Mouse (Mus musculus): Measurements from ENCODE around the gene Hnrnpc. TPM values are rescaled to one million over a fixed set of nuclear protein-coding genes. Genes with fewer than 3 reads are reported as not detected.

Gene Hnrnpc
- polyA plus RNA-seq, 2 experiments, result 478 to 526 TPM

- 83% methylated on average over 1 of the region's 1 CpGs for WGBS
- Histone ChIP-seq H3K27ac (replicated peaks; ENCODE audit: low read depth, low read length) (no peak overlapping the region), H3K4me3 (replicated peaks; ENCODE audit: low read length) (no peak overlapping the region), H3K9me3 (ENCODE audit: control insufficient read depth, low read length) (no peaks in the 10 kb centered on the region), H3K9ac (ENCODE audit: low read depth, low read length, severe bottlenecking) (no peak overlapping the region), H3K4me1 (ENCODE audit: control insufficient read depth, insufficient read depth, low read length) (peaks cover 2% of the 10 kb centered on the region; the same call in 1 of the 2 replicates), H3K4me2 (replicated peaks; ENCODE audit: low read depth, low read length, severe bottlenecking) (no peak overlapping the region), H3K36me3 (ENCODE audit: control insufficient read depth, insufficient read depth, low read length) (peaks cover 65% of the 10 kb centered on the region), H3K27me3 (ENCODE audit: control insufficient read depth, insufficient read depth, low read length) (no peaks in the 10 kb centered on the region)
- ATAC-seq (ENCODE audit: low FRiP score, low read depth), result no peak
- no peak for DNase-seq (ENCODE audit: low spot score)
- no peak for TF ChIP-seq POLR2A (IDR thresholded peaks at IDR 0.05; ENCODE audit: borderline replicate concordance, extremely low read depth, insufficient read depth, insufficient read length)
Measured at GRCm38 (mm10) chr14:52094533-52094932, 9.3 kb downstream of the Hnrnpc start.

- no peak for DNase-seq (ENCODE audit: low spot score)
Measured at GRCm38 (mm10) chr14:52083083-52083482, 20.7 kb downstream of the Hnrnpc start.

GRCm38 (mm10) chr14:52071599-52072137 lies 32.2 kb downstream of the Hnrnpc start:
- no peak for TF ChIP-seq POLR2A (IDR thresholded peaks at IDR 0.05; ENCODE audit: borderline replicate concordance, extremely low read depth, insufficient read depth, insufficient read length)
- H3K4me1 ChIP-seq (ENCODE audit: control insufficient read depth, insufficient read depth, low read length), result no peaks in the 10 kb centered on the region
- peaks cover 50% of the 10 kb centered on the region for H3K36me3 ChIP-seq (ENCODE audit: control insufficient read depth, insufficient read depth, low read length)
- H3K4me2 ChIP-seq (replicated peaks; ENCODE audit: low read depth, low read length, severe bottlenecking), result no peak overlapping the region
- no peak for DNase-seq (ENCODE audit: low spot score)
- no peaks in the 10 kb centered on the region for H3K27me3 ChIP-seq (ENCODE audit: control insufficient read depth, insufficient read depth, low read length)
- WGBS, result 93% methylated on average over 15 of the region's 15 CpGs
- H3K9ac ChIP-seq (ENCODE audit: low read depth, low read length, severe bottlenecking), result no peak overlapping the region
- H3K9me3 ChIP-seq (ENCODE audit: control insufficient read depth, low read length), result no peaks in the 10 kb centered on the region
- H3K27ac ChIP-seq (replicated peaks; ENCODE audit: low read depth, low read length), result no peak overlapping the region
- H3K4me3 ChIP-seq (replicated peaks; ENCODE audit: low read length), result no peak overlapping the region
- ATAC-seq (ENCODE audit: low FRiP score, low read depth), result no peak

More at GRCm38 (mm10) chr14:52083083-52083482, 20.7 kb downstream of the Hnrnpc start:
- Histone ChIP-seq H3K4me1 (ENCODE audit: control insufficient read depth, insufficient read depth, low read length) (no peaks in the 10 kb centered on the region), H3K4me2 (replicated peaks; ENCODE audit: low read depth, low read length, severe bottlenecking) (no peak overlapping the region), H3K27me3 (ENCODE audit: control insufficient read depth, insufficient read depth, low read length) (no peaks in the 10 kb centered on the region), H3K36me3 (ENCODE audit: control insufficient read depth, insufficient read depth, low read length) (peaks cover 78% of the 10 kb centered on the region), H3K9ac (ENCODE audit: low read depth, low read length, severe bottlenecking) (no peak overlapping the region), H3K27ac (replicated peaks; ENCODE audit: low read depth, low read length) (no peak overlapping the region), H3K4me3 (replicated peaks; ENCODE audit: low read length) (no peak overlapping the region), H3K9me3 (ENCODE audit: control insufficient read depth, low read length) (no peaks in the 10 kb centered on the region)
- TF ChIP-seq POLR2A (IDR thresholded peaks at IDR 0.05; ENCODE audit: borderline replicate concordance, extremely low read depth, insufficient read depth, insufficient read length), result no peak
- no peak for ATAC-seq (ENCODE audit: low FRiP score, low read depth)

- no peak for ATAC-seq (ENCODE audit: low FRiP score, low read depth)
- no peak overlapping the region for H3K27ac ChIP-seq (replicated peaks; ENCODE audit: low read depth, low read length)
- H3K4me1 ChIP-seq (ENCODE audit: control insufficient read depth, insufficient read depth, low read length), result no peaks in the 10 kb centered on the region
- H3K36me3 ChIP-seq (ENCODE audit: control insufficient read depth, insufficient read depth, low read length), result peaks cover 3% of the 10 kb centered on the region
- H3K9ac ChIP-seq (ENCODE audit: low read depth, low read length, severe bottlenecking), result no peak overlapping the region
- no peak overlapping the region for H3K4me2 ChIP-seq (replicated peaks; ENCODE audit: low read depth, low read length, severe bottlenecking)
- H3K4me3 ChIP-seq (replicated peaks; ENCODE audit: low read length), result no peak overlapping the region
- H3K9me3 ChIP-seq (ENCODE audit: control insufficient read depth, low read length), result no peaks in the 10 kb centered on the region
- WGBS, result 59% methylated on average over 4 of the region's 4 CpGs
- no peaks in the 10 kb centered on the region for H3K27me3 ChIP-seq (ENCODE audit: control insufficient read depth, insufficient read depth, low read length)
- no peak for DNase-seq (ENCODE audit: low spot score)
- no peak for TF ChIP-seq POLR2A (IDR thresholded peaks at IDR 0.05; ENCODE audit: borderline replicate concordance, extremely low read depth, insufficient read depth, insufficient read length)
Measured at GRCm38 (mm10) chr14:52066135-52066534, 37.7 kb downstream of the Hnrnpc start.

- ATAC-seq (ENCODE audit: low FRiP score, low read depth) (no peak), DNase-seq (ENCODE audit: low spot score) (no peak)
- H3K27ac ChIP-seq (replicated peaks; ENCODE audit: low read depth, low read length), result no peak overlapping the region
- no peaks in the 10 kb centered on the region for H3K36me3 ChIP-seq (ENCODE audit: control insufficient read depth, insufficient read depth, low read length)
- no peak overlapping the region for H3K4me3 ChIP-seq (replicated peaks; ENCODE audit: low read length)
- no peak overlapping the region for H3K9ac ChIP-seq (ENCODE audit: low read depth, low read length, severe bottlenecking)
- H3K9me3 ChIP-seq (ENCODE audit: control insufficient read depth, low read length), result no peaks in the 10 kb centered on the region
- TF ChIP-seq POLR2A (IDR thresholded peaks at IDR 0.05; ENCODE audit: borderline replicate concordance, extremely low read depth, insufficient read depth, insufficient read length), result no peak
- no peak overlapping the region for H3K4me2 ChIP-seq (replicated peaks; ENCODE audit: low read depth, low read length, severe bottlenecking)
- H3K4me1 ChIP-seq (ENCODE audit: control insufficient read depth, insufficient read depth, low read length), result no peaks in the 10 kb centered on the region
- 85% methylated on average over 8 of the region's 8 CpGs for WGBS
- H3K27me3 ChIP-seq (ENCODE audit: control insufficient read depth, insufficient read depth, low read length), result no peaks in the 10 kb centered on the region
Measured at GRCm38 (mm10) chr14:52061798-52062197, 42.0 kb downstream of the Hnrnpc start.

- Histone ChIP-seq H3K4me2 (replicated peaks; ENCODE audit: low read depth, low read length, severe bottlenecking) (no peak overlapping the region), H3K9me3 (ENCODE audit: control insufficient read depth, low read length) (no peaks in the 10 kb centered on the region), H3K27ac (replicated peaks; ENCODE audit: low read depth, low read length) (no peak overlapping the region), H3K4me1 (ENCODE audit: control insufficient read depth, insufficient read depth, low read length) (no peaks in the 10 kb centered on the region), H3K4me3 (replicated peaks; ENCODE audit: low read length) (no peak overlapping the region), H3K9ac (ENCODE audit: low read depth, low read length, severe bottlenecking) (no peak overlapping the region), H3K36me3 (ENCODE audit: control insufficient read depth, insufficient read depth, low read length) (no peaks in the 10 kb centered on the region), H3K27me3 (ENCODE audit: control insufficient read depth, insufficient read depth, low read length) (no peaks in the 10 kb centered on the region)
- TF ChIP-seq POLR2A (IDR thresholded peaks at IDR 0.05; ENCODE audit: borderline replicate concordance, extremely low read depth, insufficient read depth, insufficient read length), result no peak
- ATAC-seq (ENCODE audit: low FRiP score, low read depth), result no peak
- WGBS, result 81% methylated on average over 1 of the region's 1 CpGs
- DNase-seq (ENCODE audit: low spot score), result no peak
Measured at GRCm38 (mm10) chr14:52060800-52061199, 43.0 kb downstream of the Hnrnpc start.

Measured in limb, embryonic 14.5 days (tissue).